8 mouse cellular contexts compared by ENCODE assay signal in the genomic region with DNA sequence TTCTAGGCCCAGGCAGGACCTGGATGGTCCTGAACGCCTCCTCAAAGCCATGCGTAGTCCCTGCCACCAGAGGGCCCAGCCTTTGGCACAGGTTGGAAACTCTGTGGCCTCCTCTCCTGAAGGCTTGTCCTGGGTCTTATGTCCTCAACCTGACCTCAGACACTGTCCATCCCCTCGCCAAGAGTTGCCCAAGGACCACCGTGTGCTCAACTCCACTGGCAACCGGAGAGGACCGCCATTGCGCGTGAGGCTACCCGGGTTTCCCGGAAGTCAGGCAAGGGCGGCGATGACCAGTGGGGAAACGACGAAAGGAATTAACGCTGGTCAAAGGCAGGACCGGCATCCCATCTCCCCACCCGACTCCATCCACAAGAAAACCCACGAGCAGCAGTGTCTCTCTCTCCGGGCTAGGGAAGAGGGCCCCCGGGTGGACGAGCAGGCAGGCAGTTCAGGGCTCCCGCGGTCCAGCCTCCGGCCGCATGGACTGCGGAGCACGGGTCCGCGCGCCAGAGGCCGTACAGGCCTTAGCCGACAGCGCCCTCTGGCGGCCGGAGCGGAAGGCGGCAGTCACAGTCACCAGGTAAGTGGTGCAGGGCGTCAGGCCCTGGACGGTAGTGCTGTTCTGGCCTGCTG. TPM values are rescaled to one million over a fixed set of nuclear protein-coding genes. Genes with fewer than 3 reads are reported as not detected.
DNase-seq lines count a peak whose midpoint lies in the region; ATAC-seq and TF ChIP-seq lines count a peak whose summit lies in the region.

No protein-coding gene starts in this region.

- ATAC-seq in heart, embryonic 16.5 days (replicated peaks; ENCODE audit: extremely low read depth, insufficient read depth, low FRiP score): peak; percentile 86
- ATAC-seq in liver, embryonic 14.5 days (ENCODE audit: insufficient read depth): peak; percentile 88
- ATAC-seq in stomach, embryonic 15.5 days (ENCODE audit: insufficient read depth, low FRiP score, low read depth): peak; percentile 85

- H3K4me2 ChIP-seq in heart, embryonic 16.5 days (ENCODE audit: low read depth, low read length): peak overlapping the region; percentile 92
- H3K4me2 ChIP-seq in liver, embryonic 14.5 days (ENCODE audit: low read depth): peak overlapping the region; percentile 86
- H3K4me2 ChIP-seq in stomach, embryonic 15.5 days: peak overlapping the region; percentile 81

- peaks cover 46% of the 10 kb centered on the region for H3K27me3 ChIP-seq in forebrain, embryonic 10.5 days (ENCODE audit: poor library complexity, severe bottlenecking)
- H3K27me3 ChIP-seq in heart, embryonic 16.5 days (ENCODE audit: control insufficient read depth, insufficient read depth, low read length): peaks cover 22% of the 10 kb centered on the region
- H3K27me3 ChIP-seq in liver, embryonic 14.5 days (ENCODE audit: control insufficient read depth, insufficient read depth, low read length): peaks cover 17% of the 10 kb centered on the region
- H3K27me3 ChIP-seq in stomach, embryonic 15.5 days (replicated peaks): no peaks in the 10 kb centered on the region

- H3K9me3 ChIP-seq in forebrain, embryonic 10.5 days: no peaks in the 10 kb centered on the region
- no peaks in the 10 kb centered on the region for H3K9me3 ChIP-seq in heart, embryonic 16.5 days (replicated peaks; ENCODE audit: control insufficient read depth, low read length)
- no peaks in the 10 kb centered on the region for H3K9me3 ChIP-seq in liver, embryonic 14.5 days (ENCODE audit: control insufficient read depth, low read length)
- no peaks in the 10 kb centered on the region for H3K9me3 ChIP-seq in stomach, embryonic 15.5 days

- peak; percentile 96 for TF ChIP-seq CTCF in liver, embryonic 14.5 days (IDR thresholded peaks at IDR 0.05; ENCODE audit: low read depth)

- H3K36me3 ChIP-seq in forebrain, embryonic 10.5 days (replicated peaks): no peaks in the 10 kb centered on the region
- no peaks in the 10 kb centered on the region for H3K36me3 ChIP-seq in heart, embryonic 16.5 days (ENCODE audit: control insufficient read depth, insufficient read depth)
- H3K36me3 ChIP-seq in liver, embryonic 14.5 days (replicated peaks; ENCODE audit: control insufficient read depth, insufficient read depth, low read depth): no peaks in the 10 kb centered on the region
- H3K36me3 ChIP-seq in stomach, embryonic 15.5 days: no peaks in the 10 kb centered on the region

- under 1% methylated on average over 39 of the region's 39 CpGs for whole genome bisulfite sequencing in forebrain, embryonic 10.5 days
- WGBS in heart, embryonic 16.5 days: 0% methylated on average over 39 of the region's 39 CpGs
- under 1% methylated on average over 39 of the region's 39 CpGs for WGBS in liver, embryonic 14.5 days (ENCODE audit: insufficient replicate concordance)
- WGBS in stomach, embryonic 15.5 days: under 1% methylated on average over 39 of the region's 39 CpGs

- peak overlapping the region; percentile 85 for H3K9ac ChIP-seq in heart, embryonic 16.5 days (ENCODE audit: low read length)
- peak overlapping the region; percentile 72 for H3K9ac ChIP-seq in liver, embryonic 14.5 days (replicated peaks)
- H3K9ac ChIP-seq in stomach, embryonic 15.5 days: peak overlapping the region; percentile 64

- H3K4me1 ChIP-seq in forebrain, embryonic 10.5 days: peaks cover 38% of the 10 kb centered on the region
- H3K4me1 ChIP-seq in heart, embryonic 16.5 days (ENCODE audit: control insufficient read depth, insufficient read depth, low read length): peaks cover 16% of the 10 kb centered on the region
- H3K4me1 ChIP-seq in liver, embryonic 14.5 days (replicated peaks; ENCODE audit: control insufficient read depth in 2 of 2, insufficient read depth in 2 of 2, low read length in 1 of 2): 0 out of 4 replicates have a peak, but pooled peaks cover 0 to 4% of the 10 kb centered on the region in 2 experiments
- peaks cover 18% of the 10 kb centered on the region for H3K4me1 ChIP-seq in stomach, embryonic 15.5 days

- H3K4me3 ChIP-seq in forebrain, embryonic 10.5 days: peak overlapping the region; percentile 67
- peak overlapping the region; percentile 65 for H3K4me3 ChIP-seq in heart, embryonic 16.5 days (ENCODE audit: low read length)
- peak overlapping the region; percentile 55 to 56 for H3K4me3 ChIP-seq in liver, embryonic 14.5 days (ENCODE audit: insufficient read depth in 1 of 2, low read depth in 2 of 2, low read length in 2 of 2)
- peak overlapping the region; percentile 53 for H3K4me3 ChIP-seq in stomach, embryonic 15.5 days (replicated peaks)

- peak overlapping the region; percentile 96 for H3K27ac ChIP-seq in forebrain, embryonic 10.5 days
- H3K27ac ChIP-seq in heart, embryonic 16.5 days (ENCODE audit: low read length): peak overlapping the region; percentile 81
- no peak overlapping the region for H3K27ac ChIP-seq in liver, embryonic 14.5 days
- peak overlapping the region; percentile 63 for H3K27ac ChIP-seq in stomach, embryonic 15.5 days

- TF ChIP-seq EP300 in liver, embryonic 14.5 days (IDR thresholded peaks at IDR 0.05; ENCODE audit: low read depth): no peak

- DNase-seq in CD4-positive, CD25-positive, alpha-beta regulatory T cell, adult 2 months (ENCODE audit: low read depth, low spot score): peak; percentile 88
- peak; percentile 70 for DNase-seq in c-Kit-negative CD71-positive TER-119-positive erythroid progenitor cells, embryonic 14.5 days (ENCODE audit: low read depth, low spot score)
- peak; percentile 90 for DNase-seq in forebrain, embryonic 10.5 days (ENCODE audit: extremely low spot score, low spot score)
- peak; percentile 95 for DNase-seq in kidney, postnatal 25 days
- peak; percentile 66 to 70 (median 68) for DNase-seq in liver, embryonic 14.5 days (ENCODE audit: low read depth in 3 of 3, low spot score in 3 of 3)
- peak; percentile 92 for DNase-seq in neural tube, embryonic 10.5 days (ENCODE audit: extremely low spot score, low spot score)

RNA-seq across cellular contexts. Expression of gene Vwa1, which starts 4.5 kb away (rescaled TPM):
- polyA plus RNA-seq in forebrain, embryonic 10.5 days (2016; fragmentation: Nextera tagmentation; extraction: Ambion mirVana): 9.7 and 11.3 TPM in 2 replicates
- 8.3 and 8.7 TPM in 2 replicates for polyA plus RNA-seq in heart, embryonic 16.5 days (2015; fragmentation: Nextera tagmentation; extraction: Ambion mirVana)
- 0.13 and 0.15 TPM in 2 replicates for polyA plus RNA-seq in liver, embryonic 14.5 days (2012; rRNA removed)
- polyA plus RNA-seq in liver, embryonic 14.5 days (2014; fragmentation: Nextera tagmentation; extraction: Ambion mirVana): 0.14 and 0.19 TPM in 2 replicates
- polyA plus RNA-seq in stomach, embryonic 15.5 days (2015; fragmentation: Nextera tagmentation; extraction: Ambion mirVana): 27.6 and 28.2 TPM in 2 replicates

RNA-seq across cellular contexts. Expression of gene Atad3a, which starts 9.1 kb away (rescaled TPM):
- polyA plus RNA-seq in forebrain, embryonic 10.5 days (2016; fragmentation: Nextera tagmentation; extraction: Ambion mirVana): 141 and 149 TPM in 2 replicates
- 123 TPM in 2 replicates for polyA plus RNA-seq in heart, embryonic 16.5 days (2015; fragmentation: Nextera tagmentation; extraction: Ambion mirVana)
- 28.7 and 41.8 TPM in 2 replicates for polyA plus RNA-seq in liver, embryonic 14.5 days (2012; rRNA removed)
- polyA plus RNA-seq in liver, embryonic 14.5 days (2014; fragmentation: Nextera tagmentation; extraction: Ambion mirVana): 31.2 and 38.7 TPM in 2 replicates
- 110 and 114 TPM in 2 replicates for polyA plus RNA-seq in stomach, embryonic 15.5 days (2015; fragmentation: Nextera tagmentation; extraction: Ambion mirVana)

RNA-seq across cellular contexts. Expression of gene Tmem88b, which starts 15.7 kb away (rescaled TPM):
- polyA plus RNA-seq in forebrain, embryonic 10.5 days (2016; fragmentation: Nextera tagmentation; extraction: Ambion mirVana): 0.24 and 0.27 TPM in 2 replicates
- 1.4 and 1.8 TPM in 2 replicates for polyA plus RNA-seq in heart, embryonic 16.5 days (2015; fragmentation: Nextera tagmentation; extraction: Ambion mirVana)
- 0.28 and 0.32 TPM in 2 replicates for polyA plus RNA-seq in liver, embryonic 14.5 days (2012; rRNA removed)
- polyA plus RNA-seq in liver, embryonic 14.5 days (2014; fragmentation: Nextera tagmentation; extraction: Ambion mirVana): 0.04 and 0.11 TPM in 2 replicates
- 0.55 and 0.89 TPM in 2 replicates for polyA plus RNA-seq in stomach, embryonic 15.5 days (2015; fragmentation: Nextera tagmentation; extraction: Ambion mirVana)

RNA-seq across cellular contexts. Expression of gene Ankrd65, which starts 20.2 kb away (rescaled TPM):
- polyA plus RNA-seq in forebrain, embryonic 10.5 days (2016; fragmentation: Nextera tagmentation; extraction: Ambion mirVana): not detected in 2 replicates
- 0.30 TPM in 1 of 2 replicates, not detected in the other for polyA plus RNA-seq in heart, embryonic 16.5 days (2015; fragmentation: Nextera tagmentation; extraction: Ambion mirVana)
- 0.02 and 0.03 TPM in 2 replicates for polyA plus RNA-seq in liver, embryonic 14.5 days (2012; rRNA removed)
- polyA plus RNA-seq in liver, embryonic 14.5 days (2014; fragmentation: Nextera tagmentation; extraction: Ambion mirVana): not detected in 2 replicates
- 0.22 TPM in 1 of 2 replicates, not detected in the other for polyA plus RNA-seq in stomach, embryonic 15.5 days (2015; fragmentation: Nextera tagmentation; extraction: Ambion mirVana)

RNA-seq across cellular contexts. Expression of gene Mrpl20, which starts 32.7 kb away (rescaled TPM):
- 253 and 258 TPM in 2 replicates for polyA plus RNA-seq in forebrain, embryonic 10.5 days (2016; fragmentation: Nextera tagmentation; extraction: Ambion mirVana)
- polyA plus RNA-seq in heart, embryonic 16.5 days (2015; fragmentation: Nextera tagmentation; extraction: Ambion mirVana): 133 and 138 TPM in 2 replicates
- polyA plus RNA-seq in liver, embryonic 14.5 days (2012; rRNA removed): 41.6 and 62.8 TPM in 2 replicates
- polyA plus RNA-seq in liver, embryonic 14.5 days (2014; fragmentation: Nextera tagmentation; extraction: Ambion mirVana): 197 and 200 TPM in 2 replicates
- polyA plus RNA-seq in stomach, embryonic 15.5 days (2015; fragmentation: Nextera tagmentation; extraction: Ambion mirVana): 195 and 219 TPM in 2 replicates
